Mouse (Mus musculus) T-helper 17 cell (primary cell): ENCODE measurements around the gene Chchd5.

Experiments
- in situ Hi-C, 2 experiments: fragments of 300-600 bp; cut with MboI, MseI; formaldehyde crosslinking; loops; 1 replicate in 1 of 2; 2 replicates in 1 of 2; pipeline ENCODE4 v1.15.1; 2025; ENCODE audit warnings: high pct_unique_total_duplicates in 2 of 2

The Chchd5 gene

DNA sequence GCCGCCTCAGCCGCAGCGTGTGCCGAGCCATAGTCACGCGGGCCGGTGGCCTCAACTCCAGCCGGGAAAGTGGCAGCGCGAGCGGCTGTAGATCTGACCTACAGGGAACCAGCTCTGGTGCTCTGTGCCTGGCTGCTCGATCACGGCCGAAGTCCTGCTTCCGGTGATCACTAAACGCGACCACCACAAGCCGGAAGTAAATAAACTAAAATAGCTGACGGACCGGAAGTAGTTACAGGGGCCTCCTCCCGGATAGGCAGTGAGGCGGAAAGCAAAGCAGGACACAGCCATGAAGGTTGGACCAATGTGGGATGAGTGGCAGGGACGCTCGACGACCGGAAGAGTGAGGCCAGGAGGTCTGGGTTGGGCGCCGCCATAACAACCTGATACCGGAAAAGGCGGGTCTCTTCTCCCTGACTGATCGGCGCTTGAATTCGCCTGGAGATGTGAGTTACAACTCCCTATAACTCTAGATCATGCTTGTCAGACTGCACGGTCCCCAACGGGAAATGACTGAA lies at the start of gene Chchd5:
Chchd5 (plus strand) TSS at position 289 of the 518 bp plus-strand sequence.
- in situ Hi-C loops = loop anchor here (5.0 kb wide), 3 partner anchors 73 to 1153 kb away; partner anchors contain the start of gene Idh3b (in 1 of the 2)

DNA sequence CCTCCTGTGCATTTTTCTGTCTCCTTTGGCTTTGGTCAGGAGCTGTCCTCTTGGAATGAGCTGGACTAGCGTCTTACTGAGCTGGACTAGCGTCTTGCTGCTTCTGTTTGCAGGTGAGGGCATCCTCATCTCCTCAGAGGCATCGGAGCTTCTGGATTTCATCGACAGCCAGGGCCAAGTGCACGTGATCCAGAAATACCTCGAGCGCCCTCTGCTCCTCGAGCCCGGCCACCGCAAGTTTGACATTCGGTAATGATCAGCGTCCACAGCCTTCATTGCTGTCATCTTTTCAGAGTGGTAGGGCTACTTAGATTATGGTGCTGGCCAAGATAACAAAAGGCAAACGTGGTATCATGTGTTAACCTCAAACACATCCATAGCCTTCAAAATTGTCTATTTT lies 48.4 kb upstream of the Chchd5 start:
- in situ Hi-C loops = loop anchor here in 1 of 2 experiments (10.0 kb wide), 1 partner anchor 1324 kb away; the partner anchor contains the start of genes 1700020A23Rik, Gm28372 and Tmem239

- in situ Hi-C loops = loop anchor here in 1 of 2 experiments (10.0 kb wide), 1 partner anchor 1321 kb away; the partner anchor contains the start of genes 1700020A23Rik, Gm28372 and Tmem239
Measured at GRCm38 (mm10) chr2:129083514-129083913, 46.0 kb upstream of the Chchd5 start.

GRCm38 (mm10) chr2:129084959-129085358 lies 44.5 kb upstream of the Chchd5 start:
- in situ Hi-C loops = loop anchor here in 1 of 2 experiments (10.0 kb wide), 1 partner anchor 1320 kb away; the partner anchor contains the start of genes 1700020A23Rik, Gm28372 and Tmem239

GRCm38 (mm10) chr2:129087520-129087919 lies 42.0 kb upstream of the Chchd5 start:
- in situ Hi-C loops = loop anchor here in 1 of 2 experiments (10.0 kb wide), 1 partner anchor 1317 kb away; the partner anchor contains the start of genes 1700020A23Rik, Gm28372 and Tmem239

DNA sequence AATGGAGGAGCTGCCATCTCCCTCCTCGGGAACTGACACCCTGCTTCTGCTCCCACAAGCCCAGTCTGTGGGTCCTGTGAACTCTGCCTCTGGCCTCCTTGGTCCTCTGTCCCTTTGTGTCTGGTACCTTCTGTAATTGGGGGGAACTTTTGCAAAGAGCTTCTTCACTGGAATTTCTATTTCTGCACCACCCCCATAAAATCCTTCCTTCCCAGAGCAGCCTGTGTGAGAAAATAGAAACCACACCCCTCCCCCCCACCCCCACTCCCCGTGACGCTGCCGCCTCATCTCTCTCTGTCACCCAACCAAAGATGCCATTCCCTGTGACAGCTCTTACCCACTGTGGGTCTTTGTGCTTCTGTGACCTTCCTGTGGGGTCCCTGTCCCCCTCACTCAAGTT lies 39.1 kb upstream of the Chchd5 start:
- in situ Hi-C loops = no loop called here

DNA sequence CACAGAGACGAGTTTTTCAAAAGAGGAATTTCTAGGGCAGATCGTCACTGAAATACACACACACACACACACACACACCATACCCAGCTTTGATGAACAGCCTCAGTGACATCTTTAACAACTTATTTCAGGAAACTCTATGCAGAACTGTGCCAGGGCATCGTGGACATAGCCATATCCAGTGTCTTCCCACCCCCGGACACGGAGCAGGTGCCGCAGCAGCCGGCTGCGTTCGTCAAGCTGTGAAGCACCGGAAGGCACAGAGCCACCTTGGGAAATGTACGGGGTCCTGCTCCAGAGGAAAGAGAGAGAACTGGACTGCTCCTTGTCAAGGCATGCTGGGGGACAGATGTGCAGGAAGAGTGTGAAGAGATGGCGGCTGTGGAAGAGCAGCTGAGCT lies 36.7 kb upstream of the Chchd5 start:
- in situ Hi-C loops = no loop called here

- in situ Hi-C loops = no loop called here
Measured at GRCm38 (mm10) chr2:129093926-129094724, 35.4 kb upstream of the Chchd5 start.

- in situ Hi-C loops = loop anchor here in 1 of 2 experiments (5.0 kb wide), 1 partner anchor 86 kb away; no protein-coding TSS in a partner anchor
Measured at GRCm38 (mm10) chr2:129100784-129101310, 28.7 kb upstream of the Chchd5 start, which contains the start of gene Polr1b. Gene Polr1b (plus strand): TSS chr2:129100995.

DNA sequence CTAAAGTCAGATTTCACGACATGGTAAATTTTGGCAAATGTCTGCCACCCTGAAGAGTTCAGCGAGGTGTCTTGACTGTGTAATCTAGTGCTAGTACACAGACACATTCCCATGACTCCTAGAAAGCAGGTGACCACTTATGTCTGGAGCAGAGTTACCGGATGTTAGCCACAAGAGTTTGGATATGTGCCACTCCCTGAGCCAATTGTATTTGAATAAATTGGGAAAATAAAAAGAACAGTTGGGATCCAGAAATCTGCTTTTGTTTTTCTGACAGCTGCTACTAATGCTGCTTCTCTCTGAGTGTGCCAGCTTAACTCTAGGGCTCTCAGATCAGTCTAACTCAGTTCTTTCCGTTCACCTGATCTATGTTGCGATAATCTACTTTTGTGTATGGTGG lies 16.6 kb upstream of the Chchd5 start:
- in situ Hi-C loops = no loop called here

- in situ Hi-C loops = no loop called here
Measured at GRCm38 (mm10) chr2:129115706-129116367, 13.7 kb upstream of the Chchd5 start.

DNA sequence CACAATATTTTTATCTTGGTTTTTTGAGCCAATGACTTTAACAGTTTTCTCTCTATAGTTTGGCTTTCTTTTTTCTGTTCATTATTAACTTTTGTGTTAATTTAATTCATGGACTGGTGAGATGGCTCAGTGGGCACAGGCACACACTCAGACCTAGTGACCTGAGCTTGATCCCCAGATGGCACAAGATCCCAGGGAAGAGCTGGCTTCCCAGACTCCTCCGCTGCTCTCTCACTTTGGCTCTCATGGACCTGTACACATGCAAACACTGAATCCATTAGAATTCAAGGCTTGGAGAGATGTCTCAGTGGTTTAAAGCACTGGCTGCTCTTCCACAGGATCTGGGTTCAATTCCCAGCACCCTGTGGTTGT lies 13.1 kb upstream of the Chchd5 start:
- in situ Hi-C loops = no loop called here

DNA sequence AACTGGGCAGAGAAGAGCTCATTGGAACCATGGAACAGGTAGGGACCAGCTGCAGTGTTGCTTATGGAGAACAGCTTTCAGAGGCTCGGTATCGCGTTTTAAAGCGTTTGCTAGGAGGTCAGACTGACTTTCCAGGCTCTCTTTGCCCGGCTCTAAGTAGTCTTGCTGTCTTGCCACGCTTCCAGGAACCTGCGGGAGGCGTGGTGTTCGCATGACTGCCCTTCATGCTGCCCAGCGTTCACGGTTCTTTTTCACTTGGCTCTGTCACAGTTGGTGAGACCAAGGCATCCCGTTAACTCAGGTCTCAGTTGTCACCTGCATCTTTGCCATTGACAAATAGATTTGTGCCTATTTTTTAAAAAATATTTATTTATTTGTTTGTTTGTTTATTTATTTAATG lies 11.4 kb upstream of the Chchd5 start:
- in situ Hi-C loops = no loop called here

DNA sequence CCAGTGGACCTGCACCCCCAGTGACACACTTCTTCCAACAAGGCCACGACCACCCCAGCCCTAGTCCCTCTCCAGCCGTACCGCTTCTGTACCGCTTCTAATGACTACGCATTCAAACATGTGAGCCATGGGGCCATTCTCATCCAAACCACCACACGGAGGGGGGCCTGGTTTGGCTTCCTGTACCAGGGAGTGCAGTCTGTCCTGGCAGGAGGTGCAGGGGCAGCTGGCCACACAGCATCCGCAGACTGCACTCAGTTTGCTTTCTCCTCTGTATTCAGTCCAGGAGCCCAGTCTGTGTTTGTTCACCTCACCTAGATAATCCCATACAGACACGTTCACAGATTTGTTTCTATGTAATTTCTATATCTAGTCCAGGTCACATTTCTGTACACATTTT lies 7.5 kb upstream of the Chchd5 start:
- in situ Hi-C loops = loop anchor here in 1 of 2 experiments (5.0 kb wide), 1 partner anchor 85 kb away; no protein-coding TSS in a partner anchor

DNA sequence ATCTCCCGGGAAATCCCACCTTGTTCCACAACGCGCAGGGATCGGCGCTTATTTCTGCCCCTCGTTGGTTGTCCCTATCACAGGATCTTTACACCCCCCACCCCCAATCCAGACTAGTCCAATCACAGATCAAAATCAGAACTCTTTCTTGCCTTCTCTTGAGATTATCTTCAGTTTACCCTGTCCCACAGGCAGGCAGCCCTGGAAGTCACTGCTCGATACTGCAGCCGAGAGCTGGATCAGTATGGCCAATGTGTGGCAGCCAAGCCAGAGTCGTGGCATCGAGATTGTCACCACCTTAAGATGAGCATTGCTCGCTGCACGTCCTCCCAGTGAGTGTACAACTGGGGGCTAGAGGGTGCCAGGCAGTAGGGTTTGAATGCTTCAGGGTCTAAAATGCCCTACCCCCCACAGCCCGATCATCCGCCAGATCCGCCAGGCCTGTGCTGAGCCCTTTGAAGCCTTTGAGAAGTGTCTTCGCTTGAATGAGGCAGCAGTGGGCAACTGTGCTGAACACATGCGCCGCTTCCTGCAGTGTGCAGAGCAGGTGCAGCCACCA lies 566 bp downstream of the Chchd5 start:
- in situ Hi-C loops = loop anchor here (5.0 kb wide), 3 partner anchors 72 to 1152 kb away; partner anchors contain the start of gene Idh3b (in 1 of the 2)

- in situ Hi-C loops = no loop called here
Measured at GRCm38 (mm10) chr2:129130776-129131175, 1.3 kb downstream of the Chchd5 start.

GRCm38 (mm10) chr2:129132231-129132630 lies 2.7 kb downstream of the Chchd5 start:
- in situ Hi-C loops = no loop called here

DNA sequence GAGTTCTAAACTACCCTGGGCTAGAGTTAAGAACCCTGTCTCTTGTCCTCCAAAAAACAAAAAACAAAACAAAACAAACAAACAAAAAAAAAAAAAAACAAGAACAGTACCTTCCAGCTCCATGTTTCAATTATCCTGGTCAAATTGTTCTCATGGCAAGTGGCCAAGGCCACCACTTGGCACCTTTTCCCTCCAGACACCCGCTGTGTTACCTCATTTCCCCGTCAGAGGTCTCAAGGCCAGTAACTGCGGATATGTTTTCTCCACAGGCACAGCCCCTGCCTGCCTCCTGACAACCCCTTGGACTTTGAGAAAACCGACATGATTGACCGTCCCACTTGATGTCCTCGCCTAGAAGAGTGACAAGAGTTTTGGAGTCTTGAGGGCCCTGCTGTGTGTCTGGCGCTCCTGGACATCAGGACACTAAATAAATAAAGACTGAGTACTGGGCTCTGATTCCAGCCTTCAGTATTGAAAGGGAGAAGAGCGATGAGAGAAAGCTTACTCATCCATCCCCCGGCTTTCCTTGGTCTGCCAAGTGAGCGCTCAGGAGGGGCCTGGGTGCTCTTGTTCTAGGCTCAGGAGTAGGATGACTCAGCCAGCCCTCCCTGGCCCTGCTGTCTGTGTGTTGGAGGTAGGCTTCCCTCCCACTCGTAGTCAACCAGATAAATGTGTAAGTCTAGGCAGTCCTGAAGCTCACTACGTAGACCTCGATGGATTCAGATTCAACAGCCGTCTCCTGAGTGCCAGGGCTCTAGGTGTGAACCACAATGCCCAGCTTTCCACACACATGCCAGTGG lies 3.7 kb downstream of the Chchd5 start:
- in situ Hi-C loops = no loop called here

GRCm38 (mm10) chr2:129139906-129140305 lies 10.4 kb downstream of the Chchd5 start:
- in situ Hi-C loops = no loop called here

GRCm38 (mm10) chr2:129148836-129149235 lies 19.3 kb downstream of the Chchd5 start:
- in situ Hi-C loops = no loop called here
